Mouse (Mus musculus) forebrain, embryonic 11.5 days (tissue): ENCODE measurements at regions not wholly inside any gene's neighbourhood (a gene's known extent, or its start where the extent isn't known, plus 50 kb on each side); places are given as distances from the start of the nearest gene placed in this dataset.

Experiments used
- ATAC-seq: fragments of 200-750 bp; cut with Nextera tagmentation; replicated peaks from 2 replicates; pipeline ENCODE4 v1.8.0; 2017; ENCODE audit warnings: moderate TSS enrichment; ENCODE audit not compliant: low FRiP score
- DNase-seq: peaks from one replicate; pipeline ENCODE4 v3.0.0-alpha.2; 2017; ENCODE audit warnings: low spot score
- H3K27ac ChIP-seq: fragments of 300-500 bp; sonication (generic); 2 replicates; pipeline ENCODE4 v1.5.1; 2014; ENCODE audit warnings: low read depth, low read length
- H3K27me3 ChIP-seq: fragments of 300-500 bp; sonication (generic); 2 replicates; pipeline ENCODE4 v1.6.1; 2014; ENCODE audit warnings: mild to moderate bottlenecking, low read length, mixed read lengths; ENCODE audit not compliant: control insufficient read depth, insufficient read depth
- H3K36me3 ChIP-seq: fragments of 300-500 bp; sonication (generic); 2 replicates; pipeline ENCODE4 v1.6.1; 2014; ENCODE audit warnings: mild to moderate bottlenecking, low read length, moderate library complexity, mixed read lengths; ENCODE audit not compliant: control insufficient read depth, insufficient read depth
- H3K4me1 ChIP-seq: fragments of 300-500 bp; sonication (generic); replicated peaks from 2 replicates; pipeline ENCODE4 v1.6.1; 2014; ENCODE audit warnings: low read length, mixed read lengths; ENCODE audit not compliant: control insufficient read depth, insufficient read depth
- H3K4me2 ChIP-seq: fragments of 300-500 bp; sonication (generic); 2 replicates; pipeline ENCODE4 v1.6.1; 2014; ENCODE audit warnings: low read depth, mild to moderate bottlenecking, low read length, moderate library complexity, mixed read lengths; ENCODE audit not compliant: severe bottlenecking
- H3K4me3 ChIP-seq: fragments of 300-500 bp; sonication (generic); 2 replicates; pipeline ENCODE4 v1.5.1; 2014; ENCODE audit warnings: low read depth, low read length
- H3K9ac ChIP-seq: fragments of 300-500 bp; sonication (generic); 2 replicates; pipeline ENCODE4 v1.6.1; 2014; ENCODE audit warnings: low read length
- H3K9me3 ChIP-seq: fragments of 300-500 bp; sonication (generic); 2 replicates; pipeline ENCODE4 v1.6.1; 2016; ENCODE audit warnings: low read length, mixed read lengths; ENCODE audit not compliant: control insufficient read depth
- WGBS: fragments of 180-500 bp; shearing (Covaris S2); extraction: QIAGEN DNeasy Blood & Tissue Kit; methylation state at CpG from one replicate; pipeline ENCODE4 v1.1.7; 2014; 5-methylcytosine and 5-hydroxymethylcytosine counted together

DNA sequence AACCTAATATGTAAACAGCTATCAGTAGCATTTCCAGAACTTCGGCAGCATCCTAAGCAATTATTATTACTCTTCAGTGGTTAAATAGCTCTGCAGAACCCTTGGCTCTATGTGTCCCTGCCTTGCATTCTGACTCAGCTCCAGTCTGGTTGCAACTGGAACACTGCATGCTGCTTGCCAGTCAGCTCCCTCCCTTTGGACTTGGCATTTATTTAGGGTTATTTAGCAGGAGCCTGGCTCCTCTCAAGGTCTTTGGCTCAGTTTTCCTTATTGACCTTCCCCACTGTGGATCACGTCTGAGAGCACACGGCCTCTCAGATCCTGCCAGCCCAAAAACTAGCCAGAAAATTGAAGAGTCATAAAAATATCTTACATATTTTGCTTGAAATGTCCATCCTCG is 217.4 kb downstream of the Speer2 start:
- H3K4me3 ChIP-seq: no peak overlapping the region
- no peak overlapping the region for H3K27ac ChIP-seq
- H3K36me3 ChIP-seq: no peaks in the 10 kb centered on the region
- H3K4me1 ChIP-seq: no peaks in the 10 kb centered on the region
- H3K9me3 ChIP-seq: no peaks in the 10 kb centered on the region
- no peak overlapping the region for H3K9ac ChIP-seq
- WGBS: 77% methylated on average over 4 of the region's 4 CpGs
- DNase-seq: no peak
- H3K4me2 ChIP-seq: no peak overlapping the region
- no peaks in the 10 kb centered on the region for H3K27me3 ChIP-seq
- ATAC-seq: no peak

DNA sequence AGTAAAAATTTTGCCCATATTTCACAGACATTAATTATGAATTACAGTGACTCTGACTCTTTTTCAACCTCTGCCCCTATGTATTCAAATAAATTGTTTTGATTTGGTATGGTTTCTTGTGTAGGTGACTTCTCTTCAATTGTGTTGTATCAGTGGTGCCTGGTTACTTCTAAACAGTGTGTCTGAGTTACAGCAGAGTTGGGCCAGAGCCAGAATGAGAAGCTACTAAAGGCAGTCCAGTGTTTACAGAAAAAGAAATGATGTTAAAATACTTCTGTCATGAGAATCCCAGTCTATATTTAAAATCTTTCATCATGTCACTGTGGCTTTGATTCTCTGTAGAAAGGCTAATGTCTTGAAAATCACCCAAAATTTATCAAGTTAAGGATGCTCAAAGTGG is 255.8 kb downstream of the Speer2 start:
- Histone ChIP-seq H3K4me2 (no peak overlapping the region), H3K27ac (no peak overlapping the region), H3K9me3 (no peaks in the 10 kb centered on the region), H3K9ac (no peak overlapping the region), H3K36me3 (no peaks in the 10 kb centered on the region), H3K27me3 (no peaks in the 10 kb centered on the region), H3K4me1 (no peaks in the 10 kb centered on the region), H3K4me3 (no peak overlapping the region)
- no peak for DNase-seq
- ATAC-seq: no peak

DNA sequence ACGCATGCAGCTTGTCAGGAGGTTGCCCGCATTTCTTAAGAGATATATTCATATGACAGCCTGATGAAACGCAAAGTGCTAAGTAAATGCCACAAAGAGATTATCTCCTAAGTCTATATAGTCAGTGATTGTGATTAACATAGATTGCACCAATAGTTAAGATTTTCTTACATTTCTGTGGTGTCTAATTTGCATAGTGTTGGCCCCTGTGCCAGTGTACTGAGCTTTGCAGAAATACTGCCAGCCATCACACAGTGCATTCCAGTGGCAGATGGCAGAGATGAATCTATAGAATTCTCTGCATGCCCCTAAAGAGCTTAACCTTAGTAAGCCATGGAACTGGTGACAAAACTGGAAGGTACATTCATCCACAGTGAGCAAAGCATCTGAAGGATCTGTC is 262.6 kb downstream of the Speer2 start:
- no peaks in the 10 kb centered on the region for H3K9me3 ChIP-seq
- no peak overlapping the region for H3K4me3 ChIP-seq
- DNase-seq: no peak
- H3K4me1 ChIP-seq: no peaks in the 10 kb centered on the region
- H3K4me2 ChIP-seq: no peak overlapping the region
- no peaks in the 10 kb centered on the region for H3K27me3 ChIP-seq
- no peak overlapping the region for H3K9ac ChIP-seq
- 0 out of 2 replicates have a peak, but pooled peaks have one; percentile 42 for ATAC-seq
- H3K27ac ChIP-seq: no peak overlapping the region
- 93% methylated on average over 3 of the region's 3 CpGs for WGBS
- H3K36me3 ChIP-seq: no peaks in the 10 kb centered on the region

GRCm38 (mm10) chr16:69577205-69577604 is 286.3 kb downstream of the Speer2 start:
- DNase-seq (no peak), ATAC-seq (no peak)
- no peaks in the 10 kb centered on the region for H3K9me3 ChIP-seq
- no peak overlapping the region for H3K9ac ChIP-seq
- H3K4me1 ChIP-seq: no peaks in the 10 kb centered on the region
- H3K27me3 ChIP-seq: no peaks in the 10 kb centered on the region
- no peak overlapping the region for H3K27ac ChIP-seq
- no peak overlapping the region for H3K4me3 ChIP-seq
- no peaks in the 10 kb centered on the region for H3K36me3 ChIP-seq
- no peak overlapping the region for H3K4me2 ChIP-seq

GRCm38 (mm10) chr16:69568189-69568588 is 295.4 kb downstream of the Speer2 start:
- H3K36me3 ChIP-seq: no peaks in the 10 kb centered on the region
- WGBS: 67% methylated on average over 3 of the region's 3 CpGs
- ATAC-seq (no peak), DNase-seq (no peak)
- H3K4me1 ChIP-seq: no peaks in the 10 kb centered on the region
- no peak overlapping the region for H3K4me3 ChIP-seq
- H3K27ac ChIP-seq: no peak overlapping the region
- H3K27me3 ChIP-seq: no peaks in the 10 kb centered on the region
- H3K4me2 ChIP-seq: no peak overlapping the region
- H3K9ac ChIP-seq: no peak overlapping the region
- no peaks in the 10 kb centered on the region for H3K9me3 ChIP-seq

- Histone ChIP-seq H3K9me3 (no peaks in the 10 kb centered on the region), H3K27ac (no peak overlapping the region), H3K27me3 (no peaks in the 10 kb centered on the region), H3K4me2 (no peak overlapping the region), H3K4me3 (no peak overlapping the region), H3K36me3 (no peaks in the 10 kb centered on the region), H3K4me1 (no peaks in the 10 kb centered on the region), H3K9ac (no peak overlapping the region)
- no peak for ATAC-seq
- DNase-seq: no peak
- WGBS: 72% methylated on average over 2 of the region's 2 CpGs
These were observed 295.9 kb downstream of the Speer2 start for GRCm38 (mm10) chr16:69567420-69568179.
